Mouse (Mus musculus) liver, adult (tissue): ENCODE data around the gene Rab27a.

Experiments used
- GATA4 ChIP-seq: IDR thresholded peaks from 2 replicates; pipeline ENCODE4 v1.6.1; 2014; ENCODE audit warnings: mild to moderate bottlenecking, low read length; ENCODE audit not compliant: insufficient replicate concordance

Rab27a gene

GRCm38 (mm10) chr9:73103159-73103879 is 58.7 kb downstream of the Rab27a start:
- no peak for TF ChIP-seq GATA4

- TF ChIP-seq GATA4 = no peak
These were observed 59.2 kb downstream of the Rab27a start for GRCm38 (mm10) chr9:73103880-73104198.

DNA sequence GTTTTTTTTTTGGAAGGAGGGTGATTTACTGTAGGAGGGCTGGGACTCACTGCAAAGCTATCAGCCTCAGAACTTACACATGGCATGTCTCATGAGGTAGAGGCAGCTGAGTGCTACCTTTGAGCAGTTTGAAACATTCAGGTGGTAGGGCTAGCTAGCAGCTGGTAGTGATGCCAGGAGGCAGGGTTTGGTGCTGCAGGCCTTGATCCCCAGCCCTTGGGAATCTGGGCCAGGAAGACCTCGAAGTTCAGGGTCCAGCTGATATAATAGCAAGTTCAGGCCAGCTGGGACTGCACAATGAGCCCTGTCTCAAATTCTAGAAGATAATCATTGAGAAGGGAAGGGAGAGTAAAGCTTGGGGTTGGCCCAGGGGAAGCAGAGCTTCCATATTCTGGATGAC is 60.5 kb downstream of the Rab27a start:
- no peak for TF ChIP-seq GATA4

- no peak for TF ChIP-seq GATA4
These were observed 61.1 kb downstream of the Rab27a start for GRCm38 (mm10) chr9:73105771-73106170.

- TF ChIP-seq GATA4 = no peak
These were observed 68.6 kb downstream of the Rab27a start, which contains the start of gene Rsl24d1 for GRCm38 (mm10) chr9:73112919-73113906. TSS of gene Rsl24d1 (plus strand) at chr9:73113426.

DNA sequence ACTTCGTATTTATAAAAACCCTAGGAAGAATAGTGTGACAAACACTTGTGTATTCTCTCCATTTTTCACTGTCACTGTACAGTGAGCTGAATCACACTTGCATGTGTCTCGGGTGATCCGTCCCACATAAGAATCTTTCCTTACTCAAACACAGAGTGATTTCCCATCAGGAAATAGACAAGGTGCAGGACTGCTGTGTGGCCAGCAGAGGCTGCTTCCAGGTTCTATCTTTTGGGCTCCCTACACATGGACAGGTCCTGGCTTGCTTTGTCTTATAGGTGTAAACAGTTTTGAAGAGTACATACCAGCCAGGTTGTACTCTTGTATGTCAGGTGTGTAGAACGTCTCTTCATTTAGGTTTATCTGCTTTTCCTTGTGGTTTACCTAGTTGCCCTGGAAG is 73.4 kb downstream of the Rab27a start:
- TF ChIP-seq GATA4 = no peak

DNA sequence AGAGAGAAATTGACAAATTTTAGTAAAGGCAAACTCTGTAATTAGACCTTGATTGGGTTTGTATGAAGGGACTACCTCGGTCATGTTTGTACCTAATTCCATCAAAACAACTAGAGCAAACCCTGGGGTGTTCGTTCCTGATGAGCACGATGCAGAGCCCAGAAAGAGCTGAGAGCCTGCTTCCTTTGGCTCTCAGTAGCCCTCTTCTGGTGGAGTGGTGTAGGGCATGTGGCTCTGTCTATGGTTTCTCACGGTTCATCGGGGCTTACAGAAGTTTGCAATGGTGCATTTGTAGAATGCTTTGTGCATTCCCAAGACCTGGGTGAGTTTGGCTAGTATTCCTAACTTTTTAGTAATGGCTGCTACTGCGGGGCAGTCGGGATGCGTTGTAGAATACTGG is 77.1 kb downstream of the Rab27a start:
- no peak for TF ChIP-seq GATA4

DNA sequence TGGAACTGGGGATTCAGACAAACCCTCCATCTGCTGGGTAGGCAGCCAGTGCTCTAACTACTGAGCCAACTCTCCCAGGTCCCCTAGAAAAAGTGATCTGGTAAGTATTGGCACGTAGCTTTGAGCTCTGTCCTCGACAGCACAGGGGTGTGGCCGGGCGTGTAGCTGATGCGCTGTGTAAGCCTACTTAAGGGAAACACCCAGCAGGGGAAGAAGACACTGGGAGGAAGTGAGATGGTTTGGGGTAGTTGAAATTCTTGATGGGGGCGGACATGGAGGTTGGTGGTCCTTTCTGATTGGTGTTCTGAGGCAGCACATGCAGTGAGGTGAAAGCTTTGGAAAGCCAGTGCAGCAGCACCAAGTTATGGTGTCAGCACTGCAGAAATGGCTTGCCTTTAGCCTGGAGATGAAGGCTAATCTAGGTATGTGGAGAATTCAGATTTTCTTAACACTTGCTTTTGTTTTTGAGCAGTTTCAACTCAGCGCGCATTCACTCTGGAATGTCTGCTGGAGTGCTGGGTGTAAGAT is 80.5 kb downstream of the Rab27a start:
- TF ChIP-seq GATA4 = no peak

DNA sequence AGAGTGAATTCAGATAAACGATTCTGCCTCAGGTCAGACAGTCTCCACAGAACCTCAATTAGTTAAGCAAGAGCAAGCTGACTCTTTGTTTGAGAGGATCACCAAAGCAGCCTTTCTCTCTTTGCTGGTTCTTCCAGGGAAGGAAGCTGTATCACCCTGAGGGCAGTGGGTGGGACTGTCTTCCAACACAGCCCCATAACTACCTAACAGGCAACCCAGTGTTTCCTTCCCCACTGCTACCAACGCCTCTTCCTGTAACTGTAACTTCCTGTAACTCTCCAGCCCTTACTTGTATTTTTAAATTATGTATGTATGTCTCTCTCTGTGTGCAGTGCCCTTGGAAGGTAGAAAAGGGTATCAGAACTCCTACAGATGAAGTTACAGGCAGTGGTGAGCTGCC is 82.8 kb downstream of the Rab27a start:
- TF ChIP-seq GATA4 = no peak

DNA sequence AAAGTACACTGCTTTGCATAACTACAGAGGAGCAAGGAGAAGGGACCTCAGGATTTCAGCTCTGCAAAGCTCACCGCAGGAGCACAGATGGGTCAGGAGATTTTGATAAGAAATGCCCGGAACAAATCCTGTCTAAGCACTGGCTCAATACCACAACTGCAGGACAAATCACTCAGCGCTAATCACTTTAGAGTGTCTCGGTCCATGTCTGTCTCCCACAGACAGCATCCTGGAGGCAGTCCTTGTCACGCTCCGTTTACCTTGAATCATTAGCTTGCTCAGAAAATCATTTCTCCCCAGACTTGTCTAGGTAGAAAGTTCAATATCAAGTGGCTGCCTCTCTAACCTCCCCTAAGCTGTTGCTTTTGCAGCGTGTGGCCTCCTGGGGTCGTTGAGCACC is 85.2 kb downstream of the Rab27a start:
- no peak for TF ChIP-seq GATA4

GRCm38 (mm10) chr9:73130529-73130928 is 85.9 kb downstream of the Rab27a start:
- TF ChIP-seq GATA4 = no peak

GRCm38 (mm10) chr9:73137341-73137886 is 92.8 kb downstream of the Rab27a start:
- TF ChIP-seq GATA4 = no peak
